Mouse (Mus musculus): Measurements from ENCODE around the gene Pfkm. TPM values are rescaled to one million over a fixed set of nuclear protein-coding genes. Genes with fewer than 3 reads are reported as not detected.

The Pfkm gene
- polyA plus RNA-seq, 1 experiment from 2014 or later: 36.3 TPM

GRCm38 (mm10) chr15:98075034-98075433 lies 17.4 kb upstream of the Pfkm start:
- no peak overlapping the region for H3K4me3 ChIP-seq
- 88% methylated on average over 16 of the region's 16 CpGs for WGBS
- H3K36me3 ChIP-seq: peaks cover 98% of the 10 kb centered on the region
- no peaks in the 10 kb centered on the region for H3K9me3 ChIP-seq (replicated peaks)
- no peak overlapping the region for H3K27ac ChIP-seq (replicated peaks)
- H3K4me1 ChIP-seq: no peaks in the 10 kb centered on the region
- DNase-seq (ENCODE audit: low spot score): no peak
- no peaks in the 10 kb centered on the region for H3K27me3 ChIP-seq (ENCODE audit: low read depth, poor library complexity, severe bottlenecking)

- 92% methylated on average over 6 of the region's 6 CpGs for WGBS
- DNase-seq (ENCODE audit: low spot score): no peak
- H3K9me3 ChIP-seq (replicated peaks): no peaks in the 10 kb centered on the region
- peaks cover 97% of the 10 kb centered on the region for H3K36me3 ChIP-seq
- H3K27me3 ChIP-seq (ENCODE audit: low read depth, poor library complexity, severe bottlenecking): no peaks in the 10 kb centered on the region
- H3K27ac ChIP-seq (replicated peaks): no peak overlapping the region
- no peak overlapping the region for H3K4me3 ChIP-seq
- H3K4me1 ChIP-seq: no peaks in the 10 kb centered on the region
Observed at GRCm38 (mm10) chr15:98076901-98077300, 15.5 kb upstream of the Pfkm start.

- H3K36me3 ChIP-seq: peaks cover 53% of the 10 kb centered on the region
- DNase-seq (ENCODE audit: low spot score): no peak
- 85% methylated on average over 1 of the region's 1 CpGs for WGBS
- H3K9me3 ChIP-seq (replicated peaks): no peaks in the 10 kb centered on the region
- no peak overlapping the region for H3K4me3 ChIP-seq
- H3K27me3 ChIP-seq (ENCODE audit: low read depth, poor library complexity, severe bottlenecking): no peaks in the 10 kb centered on the region
- peaks cover 22% of the 10 kb centered on the region for H3K4me1 ChIP-seq
- H3K27ac ChIP-seq (replicated peaks): no peak overlapping the region
Observed at GRCm38 (mm10) chr15:98088889-98089288, 3.5 kb upstream of the Pfkm start.

- Histone ChIP-seq H3K9me3 (replicated peaks) (no peaks in the 10 kb centered on the region), H3K36me3 (peaks cover 45% of the 10 kb centered on the region), H3K4me3 (no peak overlapping the region), H3K27ac (replicated peaks) (no peak overlapping the region), H3K27me3 (ENCODE audit: low read depth, poor library complexity, severe bottlenecking) (no peaks in the 10 kb centered on the region), H3K4me1 (peaks cover 25% of the 10 kb centered on the region)
- DNase-seq (ENCODE audit: low spot score): no peak
- WGBS: 80% methylated on average over 9 of the region's 9 CpGs
Observed at GRCm38 (mm10) chr15:98089421-98090183, 2.8 kb upstream of the Pfkm start.

- DNase-seq (ENCODE audit: low spot score): no peak
- peak overlapping the region; percentile 97; the same call in 1 of the 2 replicates for H3K27ac ChIP-seq (replicated peaks)
- H3K9me3 ChIP-seq (replicated peaks): no peaks in the 10 kb centered on the region
- WGBS: 54% methylated on average over 4 of the region's 4 CpGs
- peaks cover 23% of the 10 kb centered on the region for H3K36me3 ChIP-seq
- peaks cover 25% of the 10 kb centered on the region for H3K4me1 ChIP-seq
- peak overlapping the region; percentile 96 for H3K4me3 ChIP-seq
- no peaks in the 10 kb centered on the region for H3K27me3 ChIP-seq (ENCODE audit: low read depth, poor library complexity, severe bottlenecking)
Observed at GRCm38 (mm10) chr15:98091841-98092240, 548 bp upstream of the Pfkm start.

GRCm38 (mm10) chr15:98093121-98094011 lies 977 bp downstream of the Pfkm start, which contains the start of gene Senp1:
Gene Senp1, minus strand, starts transcription at chr15:98093744.
- H3K4me1 ChIP-seq: peaks cover 25% of the 10 kb centered on the region
- H3K27ac ChIP-seq (replicated peaks): peak within 1 kb of the TSS; percentile 97
- H3K4me3 ChIP-seq: peak within 1 kb of the TSS; percentile 96
- no peaks in the 10 kb centered on the region for H3K27me3 ChIP-seq (ENCODE audit: low read depth, poor library complexity, severe bottlenecking)
- DNase-seq (ENCODE audit: low spot score): peak; percentile 93
- under 1% methylated on average over 56 of the region's 58 CpGs for WGBS
- peaks cover 9% of the 10 kb centered on the region for H3K36me3 ChIP-seq
- H3K9me3 ChIP-seq (replicated peaks): no peaks in the 10 kb centered on the region

GRCm38 (mm10) chr15:98094905-98095304 lies 2.5 kb downstream of the Pfkm start:
- H3K4me3 ChIP-seq: no peak overlapping the region
- H3K36me3 ChIP-seq: no peaks in the 10 kb centered on the region; the same call in 1 of the 2 replicates
- DNase-seq (ENCODE audit: low spot score): no peak
- no peak overlapping the region for H3K27ac ChIP-seq (replicated peaks)
- H3K9me3 ChIP-seq (replicated peaks): no peaks in the 10 kb centered on the region
- peaks cover 25% of the 10 kb centered on the region for H3K4me1 ChIP-seq
- H3K27me3 ChIP-seq (ENCODE audit: low read depth, poor library complexity, severe bottlenecking): no peaks in the 10 kb centered on the region
- WGBS: 88% methylated on average over 12 of the region's 12 CpGs

GRCm38 (mm10) chr15:98096957-98097356 lies 4.6 kb downstream of the Pfkm start:
- Histone ChIP-seq H3K27me3 (ENCODE audit: low read depth, poor library complexity, severe bottlenecking) (no peaks in the 10 kb centered on the region), H3K4me1 (peaks cover 16% of the 10 kb centered on the region), H3K27ac (replicated peaks) (no peak overlapping the region), H3K9me3 (replicated peaks) (0 out of 2 replicates have a peak, but pooled peaks cover 3% of the 10 kb centered on the region), H3K36me3 (no peaks in the 10 kb centered on the region), H3K4me3 (no peak overlapping the region)
- 54% methylated on average over 3 of the region's 3 CpGs for whole genome bisulfite sequencing
- no peak for DNase-seq (ENCODE audit: low spot score)

- DNase-seq (ENCODE audit: low spot score): no peak
- Histone ChIP-seq H3K4me1 (peaks cover 7% of the 10 kb centered on the region), H3K4me3 (no peak overlapping the region), H3K27ac (replicated peaks) (no peak overlapping the region), H3K36me3 (no peaks in the 10 kb centered on the region), H3K9me3 (replicated peaks) (0 out of 2 replicates have a peak, but pooled peaks cover 3% of the 10 kb centered on the region), H3K27me3 (ENCODE audit: low read depth, poor library complexity, severe bottlenecking) (no peaks in the 10 kb centered on the region)
- WGBS: 88% methylated on average over 9 of the region's 9 CpGs
Observed at GRCm38 (mm10) chr15:98098519-98098918, 6.1 kb downstream of the Pfkm start.

- Histone ChIP-seq H3K4me1 (peaks cover 3% of the 10 kb centered on the region), H3K4me3 (no peak overlapping the region), H3K27ac (replicated peaks) (no peak overlapping the region), H3K9me3 (replicated peaks) (0 out of 2 replicates have a peak, but pooled peaks cover 3% of the 10 kb centered on the region), H3K36me3 (no peaks in the 10 kb centered on the region), H3K27me3 (ENCODE audit: low read depth, poor library complexity, severe bottlenecking) (no peaks in the 10 kb centered on the region; the same call in 1 of the 2 replicates)
- WGBS: 97% methylated on average over 6 of the region's 6 CpGs
- no peak for DNase-seq (ENCODE audit: low spot score)
Observed at GRCm38 (mm10) chr15:98102401-98102800, 10.0 kb downstream of the Pfkm start.

GRCm38 (mm10) chr15:98106506-98106905 lies 14.1 kb downstream of the Pfkm start:
- H3K27me3 ChIP-seq (ENCODE audit: low read depth, poor library complexity, severe bottlenecking): no peaks in the 10 kb centered on the region; the same call in 1 of the 2 replicates
- H3K4me1 ChIP-seq: peaks cover 30% of the 10 kb centered on the region
- H3K4me3 ChIP-seq: no peak overlapping the region
- DNase-seq (ENCODE audit: low spot score): no peak
- no peaks in the 10 kb centered on the region for H3K36me3 ChIP-seq
- 0 out of 2 replicates have a peak, but pooled peaks cover 3% of the 10 kb centered on the region for H3K9me3 ChIP-seq (replicated peaks)
- H3K27ac ChIP-seq (replicated peaks): no peak overlapping the region
- WGBS: 89% methylated on average over 6 of the region's 6 CpGs

GRCm38 (mm10) chr15:98107230-98107629 lies 14.8 kb downstream of the Pfkm start:
- 87% methylated on average over 6 of the region's 6 CpGs for WGBS
- H3K9me3 ChIP-seq (replicated peaks): no peaks in the 10 kb centered on the region

More at GRCm38 (mm10) chr15:98107230-98107629, 14.8 kb downstream of the Pfkm start:
- peaks cover 30% of the 10 kb centered on the region for H3K4me1 ChIP-seq
- no peaks in the 10 kb centered on the region; the same call in 1 of the 2 replicates for H3K27me3 ChIP-seq (ENCODE audit: low read depth, poor library complexity, severe bottlenecking)
- peaks cover 3% of the 10 kb centered on the region for H3K36me3 ChIP-seq
- H3K27ac ChIP-seq (replicated peaks): no peak overlapping the region
- DNase-seq (ENCODE audit: low spot score): no peak
- no peak overlapping the region for H3K4me3 ChIP-seq

All from midbrain, embryonic 10.5 days (tissue).